36 mouse cellular contexts compared by ENCODE assay signal in the genomic region with DNA sequence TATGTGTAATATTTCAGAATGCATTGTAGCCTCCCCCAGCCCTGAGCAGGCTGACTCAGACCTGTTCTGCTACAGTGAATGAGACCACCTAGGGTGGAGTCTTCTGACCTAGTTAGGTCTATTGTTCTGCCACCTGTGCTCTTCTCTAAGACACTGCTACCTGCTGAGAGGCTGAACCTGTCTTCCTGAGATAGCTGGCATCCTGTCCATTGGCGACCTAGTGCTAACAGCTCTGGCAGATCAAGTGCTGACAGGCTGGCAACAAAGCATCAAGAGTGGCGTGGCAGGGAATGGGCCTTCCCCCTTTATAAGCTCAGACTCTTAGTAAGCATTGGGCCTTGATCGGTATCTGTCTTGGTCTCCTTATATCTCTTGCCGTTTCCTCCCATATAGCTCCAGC. TPM values are rescaled to one million over a fixed set of nuclear protein-coding genes. Genes with fewer than 3 reads are reported as not detected.
DNase-seq lines count a peak whose midpoint lies in the region; ATAC-seq lines count a peak whose summit lies in the region.
"Had no signal": no experiment of that assay in that cellular context is flagged by ENCODE, and none has a peak within 500 bp of the region (broad histone marks: within the 10 kb centered on the region; RNA-seq: fewer than 3 reads in every experiment).

No protein-coding gene starts in this region.

- no peak overlapping the region for H3K9ac ChIP-seq in kidney, embryonic 16.5 days (replicated peaks; ENCODE audit: low read length)
- H3K9ac ChIP-seq: embryonic facial prominence, embryonic 13.5 days; forebrain, embryonic 15.5 days; heart, embryonic 12.5 days; hindbrain, embryonic 15.5 days; limb, embryonic 15.5 days; liver, embryonic 14.5 days; lung, embryonic 15.5 days; midbrain, embryonic 15.5 days; neural tube, embryonic 15.5 days; stomach, embryonic 15.5 days had no signal

- H3K9me3 ChIP-seq in kidney, embryonic 16.5 days (ENCODE audit: low read length) = no peaks in the 10 kb centered on the region
- H3K9me3 ChIP-seq: embryonic facial prominence, embryonic 13.5 days; forebrain, embryonic 10.5 days; forebrain, embryonic 15.5 days; heart, embryonic 12.5 days; hindbrain, embryonic 15.5 days; limb, embryonic 10.5 days; limb, embryonic 15.5 days; lung, embryonic 15.5 days; midbrain, embryonic 10.5 days; midbrain, embryonic 15.5 days; neural tube, embryonic 15.5 days; stomach, embryonic 15.5 days had no signal

- DNase-seq in cerebellum, postnatal 4 days (ENCODE audit: low spot score in 2 of 2) = no peak
- DNase-seq in cerebellum, adult 11-12 months = peak; percentile 93
- DNase-seq in cerebellum, adult 9-11 months = peak; percentile 95
- no peak for DNase-seq in adrenal gland, adult 18-20 months (ENCODE audit: low spot score in 2 of 2)
- no peak for DNase-seq in kidney, postnatal 25 days
- no peak for DNase-seq in kidney, adult 8-10 months
- DNase-seq: adrenal gland, adult 2 months; adrenal gland, postnatal 36 days; embryo, embryonic 11 days; gastrocnemius, postnatal 25 days; heart, adult 2 months; kidney, adult 11 months; layer of hippocampus, postnatal 36 days; retina, postnatal 1 day; right cerebral cortex, postnatal 25 days; thymus, adult 18-20 months; thymus, postnatal 25 days had no signal

- H3K4me1 ChIP-seq in kidney, embryonic 16.5 days (ENCODE audit: insufficient read depth, low read length) = no peaks in the 10 kb centered on the region
- H3K4me1 ChIP-seq: embryonic facial prominence, embryonic 13.5 days; forebrain, embryonic 10.5 days; forebrain, embryonic 15.5 days; heart, embryonic 12.5 days; hindbrain, embryonic 15.5 days; limb, embryonic 10.5 days; limb, embryonic 15.5 days; lung, embryonic 15.5 days; midbrain, embryonic 10.5 days; midbrain, embryonic 15.5 days; neural tube, embryonic 15.5 days; stomach, embryonic 15.5 days had no signal

- H3K27me3 ChIP-seq in kidney, embryonic 16.5 days (ENCODE audit: insufficient read depth, low read length) = no peaks in the 10 kb centered on the region
- H3K27me3 ChIP-seq: CH12.LX; embryonic facial prominence, embryonic 13.5 days; forebrain, embryonic 15.5 days; heart, embryonic 12.5 days; hindbrain, embryonic 15.5 days; limb, embryonic 15.5 days; lung, embryonic 15.5 days; midbrain, embryonic 15.5 days; neural tube, embryonic 15.5 days; Patski; stomach, embryonic 15.5 days had no signal

- 90% methylated on average over 4 of the region's 4 CpGs for WGBS in kidney, embryonic 16.5 days

- H3K4me3 ChIP-seq in kidney, embryonic 16.5 days (ENCODE audit: low read length) = no peak overlapping the region
- H3K4me3 ChIP-seq: embryonic facial prominence, embryonic 13.5 days; forebrain, embryonic 10.5 days; forebrain, embryonic 15.5 days; heart, adult 2 months; heart, embryonic 12.5 days; hindbrain, embryonic 15.5 days; limb, embryonic 10.5 days; limb, embryonic 15.5 days; lung, embryonic 15.5 days; midbrain, embryonic 10.5 days; midbrain, embryonic 15.5 days; neural tube, embryonic 15.5 days; stomach, embryonic 15.5 days had no signal

- peak; percentile 84 for ATAC-seq in cerebellum, adult (ENCODE audit: insufficient number of reproducible peaks, low FRiP score, low TSS enrichment)
- ATAC-seq in kidney, embryonic 16.5 days (ENCODE audit: low FRiP score, low TSS enrichment) = no peak
- ATAC-seq: forebrain, embryonic 15.5 days; inflammation-experienced regulatory T-cells, adult 6 months; midbrain, embryonic 15.5 days; Patski had no signal

- H3K4me2 ChIP-seq in kidney, embryonic 16.5 days (replicated peaks; ENCODE audit: low read depth, low read length) = no peak overlapping the region
- H3K4me2 ChIP-seq: embryonic facial prominence, embryonic 13.5 days; forebrain, embryonic 15.5 days; heart, embryonic 12.5 days; hindbrain, embryonic 15.5 days; limb, embryonic 15.5 days; lung, embryonic 15.5 days; midbrain, embryonic 15.5 days; neural tube, embryonic 15.5 days; stomach, embryonic 15.5 days had no signal

- H3K27ac ChIP-seq in kidney, embryonic 16.5 days (ENCODE audit: low read length) = no peak overlapping the region
- H3K27ac ChIP-seq: embryonic facial prominence, embryonic 13.5 days; forebrain, embryonic 10.5 days; forebrain, embryonic 15.5 days; heart, adult 2 months; hindbrain, embryonic 15.5 days; kidney, postnatal 0 days; limb, embryonic 10.5 days; limb, embryonic 15.5 days; liver, embryonic 14.5 days; lung, embryonic 15.5 days; midbrain, embryonic 10.5 days; midbrain, embryonic 15.5 days; neural tube, embryonic 15.5 days; stomach, embryonic 15.5 days had no signal

- peaks cover 19% of the 10 kb centered on the region; the same call in 1 of the 2 replicates for H3K36me3 ChIP-seq in kidney, embryonic 16.5 days (ENCODE audit: insufficient read depth, low read length)
- H3K36me3 ChIP-seq: stomach, embryonic 15.5 days had no signal

RNA-seq across cellular contexts. Expression of gene Cenpj, which starts 24.3 kb away (rescaled TPM):
- total RNA-seq in adrenal gland, adult 18-20 months (2021) = 1 to 10 TPM; 7.0 to 8.7 TPM
- polyA plus RNA-seq in kidney, embryonic 16.5 days (2015; fragmentation: Nextera tagmentation; extraction: Ambion mirVana) = 9.5 and 13.1 TPM in 2 replicates

RNA-seq across cellular contexts. Expression of gene Parp4, which starts 24.5 kb away (rescaled TPM):
- 10 to 100 TPM; 28.2 to 32.1 TPM for total RNA-seq in adrenal gland, adult 18-20 months (2021)
- 4.0 and 6.3 TPM in 2 replicates for polyA plus RNA-seq in kidney, embryonic 16.5 days (2015; fragmentation: Nextera tagmentation; extraction: Ambion mirVana)

Comparison
In these comparisons a context has a peak if more than half of its experiments do, and no peak if none do; other contexts are left out.
1. DNase-seq: peak in cerebellum, adult 11-12 months (single experiment) and cerebellum, adult 9-11 months (single experiment); none in cerebellum, postnatal 4 days (0 of 2), adrenal gland, adult 18-20 months (0 of 2), kidney, postnatal 25 days (0 of 2) and kidney, adult 8-10 months (0 of 2).